Mouse (Mus musculus): ENCODE measurements around the gene Obsl1. TPM values are rescaled to one million over a fixed set of nuclear protein-coding genes. Genes with fewer than 3 reads are reported as not detected.

Obsl1 gene
- polyA plus RNA-seq, 1 experiment from 2014 or later, result 137 TPM

DNA sequence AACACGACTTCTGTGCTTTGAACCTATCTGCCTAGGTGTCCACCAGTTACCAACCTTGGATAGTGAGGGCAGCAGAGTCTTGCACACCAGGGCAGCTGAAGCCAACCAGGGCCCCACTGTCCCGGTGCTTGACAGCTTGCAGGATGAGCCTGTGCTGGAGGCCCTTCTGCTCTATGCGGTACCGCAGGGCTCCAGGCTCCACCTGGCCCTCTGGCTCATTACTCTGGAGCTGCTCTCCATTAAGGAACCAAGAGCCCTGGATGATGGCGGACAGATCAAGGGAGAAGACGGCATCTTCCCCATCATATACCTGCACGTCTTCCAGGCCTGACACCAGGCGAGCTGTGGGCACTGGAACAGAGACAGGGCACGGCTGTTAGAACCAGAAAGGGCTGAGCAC, 4.3 kb downstream of the Obsl1 start:
- ATAC-seq (ENCODE audit: insufficient number of reproducible peaks, low FRiP score), result no peak
- Histone ChIP-seq H3K36me3 (peaks cover 74% of the 10 kb centered on the region), H3K27me3 (replicated peaks) (no peaks in the 10 kb centered on the region), H3K9ac (no peak overlapping the region), H3K4me3 (no peak overlapping the region), H3K27ac (ENCODE audit: poor library complexity, severe bottlenecking) (no peak overlapping the region), H3K4me1 (replicated peaks) (peaks cover 26% of the 10 kb centered on the region), H3K9me3 (replicated peaks) (no peaks in the 10 kb centered on the region), H3K4me2 (no peak overlapping the region)
- 91% methylated on average over 9 of the region's 9 CpGs for WGBS

DNA sequence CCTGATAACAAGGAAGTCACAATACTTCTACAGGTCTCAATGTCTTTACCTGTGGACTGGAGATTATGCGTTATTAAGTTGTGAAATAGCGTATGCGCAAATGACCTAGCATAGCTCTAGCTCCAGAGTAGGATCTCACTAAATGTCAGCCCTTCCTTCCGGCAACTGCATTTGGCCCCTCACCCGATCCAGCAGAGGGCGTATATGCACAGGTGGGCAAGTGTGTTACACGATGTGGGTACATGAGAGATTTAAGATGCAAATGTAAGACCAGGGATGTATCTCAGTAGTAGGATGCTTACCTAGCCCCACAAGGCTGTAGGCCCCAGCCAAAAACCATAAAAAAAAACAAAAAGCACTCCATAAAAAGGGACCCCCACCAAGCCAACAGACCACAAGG, 6.8 kb downstream of the Obsl1 start:
- 77% methylated on average over 7 of the region's 7 CpGs for WGBS
- Histone ChIP-seq H3K9me3 (replicated peaks) (no peaks in the 10 kb centered on the region), H3K36me3 (peaks cover 95% of the 10 kb centered on the region), H3K4me2 (no peak overlapping the region), H3K4me1 (replicated peaks) (peaks cover 18% of the 10 kb centered on the region), H3K27me3 (replicated peaks) (no peaks in the 10 kb centered on the region), H3K9ac (no peak overlapping the region), H3K4me3 (no peak overlapping the region), H3K27ac (ENCODE audit: poor library complexity, severe bottlenecking) (no peak overlapping the region)
- ATAC-seq (ENCODE audit: insufficient number of reproducible peaks, low FRiP score), result no peak

GRCm38 (mm10) chr1:75498897-75499296, 7.4 kb downstream of the Obsl1 start:
- H3K9ac ChIP-seq, result no peak overlapping the region
- peaks cover 93% of the 10 kb centered on the region for H3K36me3 ChIP-seq
- no peak overlapping the region for H3K4me2 ChIP-seq
- peaks cover 13% of the 10 kb centered on the region for H3K4me1 ChIP-seq (replicated peaks)
- no peak overlapping the region for H3K4me3 ChIP-seq
- WGBS, result 80% methylated on average over 4 of the region's 4 CpGs
- ATAC-seq (ENCODE audit: insufficient number of reproducible peaks, low FRiP score), result no peak
- no peaks in the 10 kb centered on the region for H3K27me3 ChIP-seq (replicated peaks)
- no peak overlapping the region for H3K27ac ChIP-seq (ENCODE audit: poor library complexity, severe bottlenecking)
- H3K9me3 ChIP-seq (replicated peaks), result no peaks in the 10 kb centered on the region

GRCm38 (mm10) chr1:75494878-75495548, 11.2 kb downstream of the Obsl1 start:
- Histone ChIP-seq H3K27me3 (replicated peaks) (no peaks in the 10 kb centered on the region), H3K27ac (ENCODE audit: poor library complexity, severe bottlenecking) (no peak overlapping the region), H3K36me3 (peaks cover 92% of the 10 kb centered on the region), H3K4me1 (replicated peaks) (no peaks in the 10 kb centered on the region), H3K4me3 (no peak overlapping the region), H3K4me2 (no peak overlapping the region), H3K9ac (no peak overlapping the region), H3K9me3 (replicated peaks) (no peaks in the 10 kb centered on the region)
- ATAC-seq (ENCODE audit: insufficient number of reproducible peaks, low FRiP score), result no peak
- WGBS, result 65% methylated on average over 12 of the region's 12 CpGs

GRCm38 (mm10) chr1:75492579-75493170, 13.6 kb downstream of the Obsl1 start:
- ATAC-seq (ENCODE audit: insufficient number of reproducible peaks, low FRiP score), result no peak
- peaks cover 9% of the 10 kb centered on the region for H3K4me1 ChIP-seq (replicated peaks)
- peaks cover 85% of the 10 kb centered on the region for H3K36me3 ChIP-seq
- WGBS, result 49% methylated on average over 24 of the region's 24 CpGs
- H3K27ac ChIP-seq (ENCODE audit: poor library complexity, severe bottlenecking), result no peak overlapping the region
- no peak overlapping the region for H3K4me3 ChIP-seq
- no peak overlapping the region for H3K4me2 ChIP-seq
- H3K9me3 ChIP-seq (replicated peaks), result no peaks in the 10 kb centered on the region
- H3K27me3 ChIP-seq (replicated peaks), result peaks cover 18% of the 10 kb centered on the region
- H3K9ac ChIP-seq, result no peak overlapping the region

DNA sequence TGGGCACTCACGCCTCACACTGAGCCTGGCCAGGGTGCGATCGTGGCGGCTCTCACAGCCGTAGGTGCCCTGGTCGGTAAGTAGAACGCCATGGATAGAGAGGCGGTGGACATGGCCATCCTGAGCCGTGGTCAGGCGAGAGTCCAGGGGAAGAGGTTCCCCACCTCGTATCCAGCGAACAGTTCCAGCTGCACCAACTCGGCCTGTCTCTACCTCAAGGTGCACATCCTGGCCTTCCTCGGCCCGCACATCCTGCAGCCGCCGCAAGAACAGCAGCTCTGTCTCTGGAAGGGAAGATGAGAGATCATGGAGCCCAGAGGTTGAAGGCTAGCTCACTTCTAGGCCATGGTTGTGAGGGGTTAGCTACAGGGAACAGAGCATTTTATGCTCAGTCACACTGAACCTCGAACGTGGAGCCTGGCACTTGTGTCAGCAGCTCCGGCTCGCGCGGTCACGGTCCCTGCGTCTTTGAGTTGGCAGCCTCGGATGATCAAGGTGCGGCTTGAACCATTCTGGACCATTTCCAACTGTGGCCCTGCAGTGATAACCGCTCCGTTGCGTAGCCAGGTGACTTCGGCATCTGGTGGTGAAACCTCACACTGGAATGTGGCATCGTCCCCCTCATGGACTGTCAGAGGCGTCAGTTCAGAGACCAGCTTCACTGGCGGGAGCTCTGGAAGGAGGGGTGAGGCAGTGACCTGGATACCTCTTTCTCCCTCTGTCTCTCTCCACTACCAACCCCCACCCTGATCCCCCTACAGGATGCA, 15.3 kb downstream of the Obsl1 start:
- no peak overlapping the region for H3K9ac ChIP-seq
- H3K27me3 ChIP-seq (replicated peaks), result peaks cover 35% of the 10 kb centered on the region
- H3K9me3 ChIP-seq (replicated peaks), result no peaks in the 10 kb centered on the region
- H3K4me1 ChIP-seq (replicated peaks), result peaks cover 17% of the 10 kb centered on the region
- WGBS, result 78% methylated on average over 34 of the region's 34 CpGs
- ATAC-seq (ENCODE audit: insufficient number of reproducible peaks, low FRiP score), result no peak
- peaks cover 80% of the 10 kb centered on the region for H3K36me3 ChIP-seq
- no peak overlapping the region for H3K4me2 ChIP-seq
- H3K27ac ChIP-seq (ENCODE audit: poor library complexity, severe bottlenecking), result no peak overlapping the region
- no peak overlapping the region for H3K4me3 ChIP-seq

GRCm38 (mm10) chr1:75487405-75488161, 18.7 kb downstream of the Obsl1 start:
- peaks cover 69% of the 10 kb centered on the region for H3K27me3 ChIP-seq (replicated peaks)
- H3K4me1 ChIP-seq (replicated peaks), result peaks cover 17% of the 10 kb centered on the region
- H3K9me3 ChIP-seq (replicated peaks), result no peaks in the 10 kb centered on the region
- H3K4me2 ChIP-seq, result peak overlapping the region; percentile 78
- ATAC-seq (ENCODE audit: insufficient number of reproducible peaks, low FRiP score), result peak; percentile 49
- WGBS, result 2% methylated on average over 62 of the region's 62 CpGs
- peaks cover 63% of the 10 kb centered on the region for H3K36me3 ChIP-seq
- H3K27ac ChIP-seq (ENCODE audit: poor library complexity, severe bottlenecking), result no peak overlapping the region
- H3K9ac ChIP-seq, result peak overlapping the region; percentile 47; the same call in 1 of the 2 replicates
- peak overlapping the region; percentile 49 for H3K4me3 ChIP-seq

GRCm38 (mm10) chr1:75487040-75487404, 19.2 kb downstream of the Obsl1 start:
- 7% methylated on average over 13 of the region's 13 CpGs for WGBS
- Histone ChIP-seq H3K27me3 (replicated peaks) (peaks cover 75% of the 10 kb centered on the region), H3K36me3 (peaks cover 58% of the 10 kb centered on the region)

GRCm38 (mm10) chr1:75486561-75486960, 19.7 kb downstream of the Obsl1 start:
- ATAC-seq (ENCODE audit: insufficient number of reproducible peaks, low FRiP score), result no peak
- Histone ChIP-seq H3K4me2 (peak overlapping the region; percentile 78), H3K9ac (no peak overlapping the region), H3K4me3 (no peak overlapping the region), H3K9me3 (replicated peaks) (no peaks in the 10 kb centered on the region), H3K27ac (ENCODE audit: poor library complexity, severe bottlenecking) (no peak overlapping the region), H3K36me3 (peaks cover 53% of the 10 kb centered on the region), H3K27me3 (replicated peaks) (peaks cover 79% of the 10 kb centered on the region), H3K4me1 (replicated peaks) (peaks cover 17% of the 10 kb centered on the region)
- whole genome bisulfite sequencing, result 16% methylated on average over 24 of the region's 24 CpGs

More at GRCm38 (mm10) chr1:75487040-75487404, 19.2 kb downstream of the Obsl1 start:
- Histone ChIP-seq H3K27ac (ENCODE audit: poor library complexity, severe bottlenecking) (no peak overlapping the region), H3K4me2 (peak overlapping the region; percentile 78), H3K9ac (peak overlapping the region; percentile 47; the same call in 1 of the 2 replicates), H3K4me3 (peak overlapping the region; percentile 49), H3K4me1 (replicated peaks) (peaks cover 17% of the 10 kb centered on the region), H3K9me3 (replicated peaks) (no peaks in the 10 kb centered on the region)
- no peak for ATAC-seq (ENCODE audit: insufficient number of reproducible peaks, low FRiP score)

- H3K27ac ChIP-seq (ENCODE audit: poor library complexity, severe bottlenecking), result no peak overlapping the region
- peaks cover 16% of the 10 kb centered on the region for H3K36me3 ChIP-seq
- WGBS, result 72% methylated on average over 7 of the region's 7 CpGs
- H3K4me1 ChIP-seq (replicated peaks), result peaks cover 23% of the 10 kb centered on the region
- H3K27me3 ChIP-seq (replicated peaks), result peaks cover 70% of the 10 kb centered on the region
- H3K9me3 ChIP-seq (replicated peaks), result no peaks in the 10 kb centered on the region
- H3K4me3 ChIP-seq, result no peak overlapping the region
- no peak overlapping the region for H3K9ac ChIP-seq
- ATAC-seq (ENCODE audit: insufficient number of reproducible peaks, low FRiP score), result no peak
- H3K4me2 ChIP-seq, result no peak overlapping the region
These were observed 25.5 kb downstream of the Obsl1 start for GRCm38 (mm10) chr1:75480735-75481134.

GRCm38 (mm10) chr1:75480036-75480435, 26.2 kb downstream of the Obsl1 start:
- peak overlapping the region; percentile 72 for H3K4me3 ChIP-seq
- H3K9me3 ChIP-seq (replicated peaks), result no peaks in the 10 kb centered on the region
- no peak for ATAC-seq (ENCODE audit: insufficient number of reproducible peaks, low FRiP score)
- WGBS, result 26% methylated on average over 13 of the region's 13 CpGs
- no peak overlapping the region for H3K9ac ChIP-seq
- H3K4me2 ChIP-seq, result peak overlapping the region; percentile 75
- H3K27ac ChIP-seq (ENCODE audit: poor library complexity, severe bottlenecking), result no peak overlapping the region
- peaks cover 23% of the 10 kb centered on the region for H3K4me1 ChIP-seq (replicated peaks)
- peaks cover 70% of the 10 kb centered on the region for H3K27me3 ChIP-seq (replicated peaks)
- H3K36me3 ChIP-seq, result peaks cover 17% of the 10 kb centered on the region
